Mouse (Mus musculus) small intestine, adult 2 months (tissue): ENCODE data around the gene Apoa1. TPM values are rescaled to one million over a fixed set of nuclear protein-coding genes. Genes with fewer than 3 reads are reported as not detected.

Source experiments
- H3K27ac ChIP-seq: fragments of 200-500 bp; 2 replicates; pipeline ENCODE4 v1.5.1; 2012; ENCODE audit warnings: low read depth, low read length, control low read depth, inconsistent platforms; ENCODE audit not compliant: insufficient read depth
- H3K27me3 ChIP-seq: fragments of 200-500 bp; 2 replicates; pipeline ENCODE4 v1.6.1; 2012; ENCODE audit warnings: mild to moderate bottlenecking, moderate library complexity, low read length, inconsistent platforms; ENCODE audit not compliant: control insufficient read depth, insufficient read depth
- H3K36me3 ChIP-seq: fragments of 200-500 bp; 2 replicates; pipeline ENCODE4 v1.6.1; 2012; ENCODE audit warnings: mild to moderate bottlenecking, low read length, control low read depth, inconsistent platforms; ENCODE audit not compliant: control insufficient read depth, insufficient read depth
- H3K4me1 ChIP-seq: fragments of 200-500 bp; 2 replicates; pipeline ENCODE4 v1.6.1; 2012; ENCODE audit warnings: low read length, inconsistent platforms, mixed read lengths; ENCODE audit not compliant: control insufficient read depth, insufficient read depth, insufficient read length
- H3K4me3 ChIP-seq: fragments of 200-500 bp; 2 replicates; pipeline ENCODE4 v1.5.1; 2012; ENCODE audit warnings: low read depth, mild to moderate bottlenecking, control low read depth, inconsistent platforms, low read length, moderate library complexity
- CTCF ChIP-seq: fragments of 200-500 bp; IDR thresholded peaks from 2 replicates; pipeline ENCODE4 v1.5.1; 2012; ENCODE audit warnings: low read depth, mild to moderate bottlenecking, control low read depth, inconsistent platforms, low read length, moderate library complexity, mixed read lengths; ENCODE audit not compliant: insufficient replicate concordance, insufficient read length; ENCODE audit errors: extremely low read depth
- POLR2A ChIP-seq: fragments of 200-500 bp; IDR thresholded peaks from 2 replicates; pipeline ENCODE4 v1.6.1; 2012; ENCODE audit warnings: low read depth, mild to moderate bottlenecking, control low read depth, inconsistent platforms, low read length, moderate library complexity
- WGBS: fragments of 180-500 bp; shearing (Covaris S2); methylation state at CpG from one replicate; pipeline ENCODE4 v1.1.7; 2018; 5-methylcytosine and 5-hydroxymethylcytosine counted together
- polyA plus RNA-seq: library from polyadenylated mRNA; depleted of rRNA; stranded (reverse); fragments of >200 nt; gene quantifications from 2 replicates; pipeline ENCODE4 v1.2.3, GENCODE M21; 2012

Gene Apoa1
- polyA plus RNA-seq, 1 experiment, result 15,923 TPM

GRCm38 (mm10) chr9:46238850-46239249 lies 10.5 kb downstream of the Apoa1 start:
- H3K27ac ChIP-seq, result peak overlapping the region; percentile 88
- no peaks in the 10 kb centered on the region for H3K27me3 ChIP-seq
- H3K4me3 ChIP-seq, result no peak overlapping the region
- TF ChIP-seq POLR2A, result no peak
- no peak for TF ChIP-seq CTCF
- peaks cover 58% of the 10 kb centered on the region for H3K4me1 ChIP-seq
- 66% methylated on average over 7 of the region's 7 CpGs for WGBS
- peaks cover 16% of the 10 kb centered on the region for H3K36me3 ChIP-seq

GRCm38 (mm10) chr9:46240526-46241153 lies 12.3 kb downstream of the Apoa1 start, which contains the start of gene Apoa4:
Apoa4 (plus strand) TSS chr9:46240696.
- 36% methylated on average over 7 of the region's 7 CpGs for WGBS
- Histone ChIP-seq H3K27ac (peak within 1 kb of the TSS; percentile 88), H3K27me3 (no peaks in the 10 kb centered on the region), H3K36me3 (peaks cover 16% of the 10 kb centered on the region), H3K4me1 (peaks cover 48% of the 10 kb centered on the region), H3K4me3 (peak within 1 kb of the TSS; percentile 63)
- TF ChIP-seq POLR2A, result no peak
- no peak for TF ChIP-seq CTCF

- Histone ChIP-seq H3K27me3 (no peaks in the 10 kb centered on the region), H3K27ac (peak overlapping the region; percentile 88), H3K4me3 (peak overlapping the region; percentile 63), H3K36me3 (peaks cover 16% of the 10 kb centered on the region), H3K4me1 (peaks cover 38% of the 10 kb centered on the region)
- TF ChIP-seq CTCF, result no peak
- TF ChIP-seq POLR2A, result no peak
- WGBS, result 23% methylated on average over 2 of the region's 2 CpGs
Measured at GRCm38 (mm10) chr9:46241818-46242217, 13.4 kb downstream of the Apoa1 start.

- Histone ChIP-seq H3K27me3 (no peaks in the 10 kb centered on the region), H3K27ac (peak overlapping the region; percentile 88; the same call in 1 of the 2 replicates), H3K4me1 (peaks cover 31% of the 10 kb centered on the region; the same call in 1 of the 2 replicates), H3K4me3 (peak overlapping the region; percentile 63), H3K36me3 (peaks cover 16% of the 10 kb centered on the region)
- 53% methylated on average over 4 of the region's 4 CpGs for whole genome bisulfite sequencing
- TF ChIP-seq CTCF, result no peak
- TF ChIP-seq POLR2A, result no peak
Measured at GRCm38 (mm10) chr9:46243122-46243521, 14.7 kb downstream of the Apoa1 start.

GRCm38 (mm10) chr9:46243584-46243983 lies 15.2 kb downstream of the Apoa1 start:
- Histone ChIP-seq H3K27ac (0 out of 2 replicates have a peak overlapping the region, but pooled peaks have one; percentile 3), H3K4me3 (peak overlapping the region; percentile 63; the same call in 1 of the 2 replicates), H3K27me3 (no peaks in the 10 kb centered on the region), H3K4me1 (peaks cover 27% of the 10 kb centered on the region; the same call in 1 of the 2 replicates), H3K36me3 (peaks cover 16% of the 10 kb centered on the region)
- 56% methylated on average over 8 of the region's 8 CpGs for WGBS
- no peak for TF ChIP-seq POLR2A
- TF ChIP-seq CTCF, result no peak

GRCm38 (mm10) chr9:46246752-46247324 lies 18.5 kb downstream of the Apoa1 start:
- 24% methylated on average over 11 of the region's 11 CpGs for WGBS

GRCm38 (mm10) chr9:46256177-46256576 lies 27.8 kb downstream of the Apoa1 start:
- WGBS, result 79% methylated on average over 7 of the region's 7 CpGs
- TF ChIP-seq POLR2A, result no peak
- no peak for TF ChIP-seq CTCF
- H3K4me1 ChIP-seq, result no peaks in the 10 kb centered on the region
- no peak overlapping the region for H3K4me3 ChIP-seq
- no peaks in the 10 kb centered on the region for H3K27me3 ChIP-seq
- H3K36me3 ChIP-seq, result no peaks in the 10 kb centered on the region
- no peak overlapping the region for H3K27ac ChIP-seq

More at GRCm38 (mm10) chr9:46246752-46247324, 18.5 kb downstream of the Apoa1 start:
- Histone ChIP-seq H3K36me3 (peaks cover 16% of the 10 kb centered on the region), H3K4me3 (no peak overlapping the region), H3K4me1 (peaks cover 10% of the 10 kb centered on the region; the same call in 1 of the 2 replicates), H3K27ac (no peak overlapping the region), H3K27me3 (no peaks in the 10 kb centered on the region)
- peak; percentile 68; the same call in 1 of the 2 replicates for TF ChIP-seq CTCF
- no peak for TF ChIP-seq POLR2A
